Mouse (Mus musculus) lung, postnatal 4 days (tissue): ENCODE data around the gene Rnf19b.

Experiments
- DNase-seq, 2 experiments: peaks; one replicate each; pipeline ENCODE4 v3.0.0; 2021

Rnf19b gene

DNA sequence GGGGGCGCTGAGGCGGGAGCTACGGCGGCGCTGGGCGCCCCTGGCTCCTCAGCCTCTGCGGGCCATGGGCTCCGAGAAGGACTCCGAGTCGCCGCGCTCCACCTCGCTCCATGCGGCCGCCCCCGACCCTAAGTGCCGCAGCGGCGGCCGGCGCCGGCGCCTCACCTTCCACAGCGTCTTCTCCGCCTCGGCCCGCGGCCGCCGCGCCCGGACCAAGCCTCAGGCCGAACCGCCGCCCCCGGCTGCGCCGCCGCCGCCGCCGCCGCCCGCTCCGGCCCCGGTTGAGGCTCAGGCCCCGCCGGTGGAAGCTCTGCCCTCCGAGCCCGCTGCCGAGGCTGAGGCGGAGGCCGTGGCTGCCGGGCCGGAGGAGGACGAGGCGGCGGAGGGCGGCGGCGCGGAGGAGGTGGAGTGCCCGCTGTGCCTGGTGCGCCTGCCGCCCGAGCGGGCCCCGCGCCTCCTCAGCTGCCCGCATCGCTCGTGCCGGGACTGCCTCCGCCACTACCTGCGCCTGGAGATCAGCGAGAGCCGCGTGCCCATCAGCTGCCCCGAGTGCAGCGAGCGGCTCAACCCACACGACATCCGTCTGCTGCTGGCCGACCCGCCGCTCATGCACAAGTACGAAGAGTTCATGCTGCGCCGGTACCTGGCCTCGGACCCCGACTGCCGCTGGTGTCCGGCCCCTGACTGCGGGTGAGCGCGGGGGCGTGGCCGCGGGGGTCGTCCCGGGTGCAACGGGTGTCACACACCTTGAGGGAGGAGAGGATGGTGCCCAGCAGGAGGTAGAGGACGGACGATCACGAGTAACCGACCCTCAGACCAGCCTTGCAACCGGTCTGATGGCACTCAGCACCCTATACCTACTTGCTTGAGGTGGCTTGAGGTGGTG, at the start of gene Rnf19b:
Gene Rnf19b (plus strand): TSS at position 65 of the 886 bp plus-strand sequence.
- DNase-seq: peak; percentile 51 to 67

DNA sequence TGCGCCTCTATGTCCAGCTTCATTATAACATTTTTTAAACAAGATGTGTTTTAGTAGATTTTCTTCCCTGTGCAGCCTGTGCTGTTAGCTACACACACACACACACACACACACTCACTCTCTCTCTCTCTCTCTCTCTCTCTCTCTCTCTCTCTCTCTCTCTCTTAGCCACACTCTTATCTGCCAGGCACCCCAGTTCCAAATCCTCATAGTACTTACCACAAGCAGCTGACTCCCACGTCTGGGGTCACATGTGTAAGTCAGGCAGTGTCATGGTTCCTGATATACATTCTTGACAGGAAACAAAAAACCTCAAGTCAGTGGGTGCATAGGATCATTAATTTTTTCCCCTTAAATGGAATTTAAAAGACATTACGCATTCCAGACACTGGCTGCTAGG, 49.4 kb upstream of the Rnf19b start:
- no peak for DNase-seq

DNA sequence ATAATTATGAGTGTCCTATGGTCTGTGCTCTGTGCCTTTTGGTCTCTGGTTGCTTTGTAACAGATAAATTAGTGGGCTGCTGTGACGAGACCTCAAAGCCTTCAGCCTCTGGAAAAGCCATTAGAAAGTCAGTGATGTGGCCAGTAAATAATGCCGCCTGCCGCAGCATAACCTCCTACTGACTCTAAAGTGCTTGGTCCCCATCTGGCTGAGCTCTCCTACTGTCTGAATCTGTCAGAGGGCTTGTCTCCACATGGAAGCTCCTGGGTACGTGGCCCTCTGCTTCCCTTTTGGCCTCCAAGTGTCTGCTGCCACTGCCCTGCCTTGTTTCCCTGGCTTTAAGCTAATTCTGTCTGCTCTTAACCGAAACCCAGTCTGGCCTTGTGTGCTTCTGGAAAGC, 48.5 kb upstream of the Rnf19b start:
- no peak for DNase-seq

DNA sequence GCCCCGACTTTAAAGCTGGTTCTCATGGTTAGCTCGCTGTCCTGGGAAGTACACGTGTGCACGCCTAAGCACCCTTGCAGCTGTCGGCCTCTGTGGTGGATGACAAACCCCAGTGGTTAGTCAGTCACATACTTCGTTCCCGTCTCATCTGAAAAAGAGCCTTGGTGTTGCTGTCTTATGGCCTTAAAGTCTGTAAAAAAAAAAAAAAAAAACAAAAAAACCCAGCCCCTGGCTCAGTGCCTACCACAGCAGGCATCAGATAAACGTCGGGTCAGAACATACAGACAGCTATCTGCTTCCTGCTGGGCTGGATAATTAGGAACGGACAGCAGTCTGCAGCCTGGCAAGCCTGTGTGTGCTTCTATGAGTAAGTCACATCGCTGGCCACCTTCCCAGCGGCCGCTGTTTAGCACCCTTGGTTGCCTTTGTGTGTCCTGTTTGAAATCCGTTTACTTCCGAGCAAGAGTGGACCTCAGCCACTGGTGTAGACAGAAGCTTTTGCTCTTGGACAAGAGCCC, 46.4 kb upstream of the Rnf19b start:
- DNase-seq: peak; percentile 49 to 83

DNA sequence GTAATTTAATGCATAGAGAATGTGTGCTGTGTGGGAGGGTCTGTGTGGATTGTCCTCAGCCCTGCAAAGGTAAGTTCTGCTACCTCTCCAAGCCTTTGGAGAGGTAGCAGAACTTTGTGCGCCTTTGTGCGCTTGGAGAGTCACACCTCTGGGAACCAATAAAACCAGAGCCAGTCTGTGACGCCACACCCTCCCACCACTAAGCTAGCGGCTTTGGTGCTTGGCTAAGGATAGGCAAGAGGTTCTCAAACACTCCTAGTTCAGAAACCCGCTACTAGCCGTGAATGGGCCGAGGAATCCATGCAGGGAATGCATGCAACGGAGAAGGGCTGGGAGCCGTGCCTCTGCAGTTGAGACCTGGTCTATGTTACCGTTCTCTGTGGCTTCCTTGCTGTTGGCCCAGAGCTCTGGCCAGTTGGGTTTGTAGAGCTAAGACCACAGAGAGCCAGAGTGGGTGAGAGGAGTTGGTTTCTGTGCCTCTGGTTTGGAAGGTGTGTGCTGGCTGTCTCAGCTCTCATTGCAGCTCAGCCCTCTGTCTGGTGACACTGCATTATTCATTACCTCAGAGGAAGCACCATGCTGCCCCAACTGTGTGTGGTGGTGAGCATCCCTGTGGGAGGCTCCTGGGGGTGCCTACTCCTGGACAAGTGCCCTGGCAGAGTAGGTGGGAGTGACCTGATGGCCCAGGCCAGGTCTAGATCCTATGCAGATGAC, 44.8 kb upstream of the Rnf19b start:
- peak in 1 of 2 experiments; percentile 29 for DNase-seq

DNA sequence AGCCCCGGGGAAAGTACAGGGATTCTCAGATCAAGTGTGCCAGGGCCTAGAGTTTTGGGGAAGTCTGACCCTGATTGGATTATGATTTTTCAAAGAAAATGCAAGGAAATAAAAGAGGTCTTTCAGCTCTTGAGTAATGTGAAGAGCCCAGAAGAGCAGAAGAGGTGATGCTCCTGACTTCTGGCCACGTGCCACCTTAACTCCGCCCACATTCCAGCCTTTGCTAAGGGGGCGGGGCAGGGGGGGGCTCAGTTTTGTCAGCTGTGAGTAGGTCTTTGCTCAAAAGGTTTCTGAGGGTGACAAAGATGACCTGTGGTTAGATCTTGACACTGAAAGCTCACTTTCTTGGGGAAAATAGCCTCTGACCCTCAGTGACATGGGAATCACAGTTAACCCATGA, 41.7 kb upstream of the Rnf19b start:
- peak; percentile 50 to 53 for DNase-seq

DNA sequence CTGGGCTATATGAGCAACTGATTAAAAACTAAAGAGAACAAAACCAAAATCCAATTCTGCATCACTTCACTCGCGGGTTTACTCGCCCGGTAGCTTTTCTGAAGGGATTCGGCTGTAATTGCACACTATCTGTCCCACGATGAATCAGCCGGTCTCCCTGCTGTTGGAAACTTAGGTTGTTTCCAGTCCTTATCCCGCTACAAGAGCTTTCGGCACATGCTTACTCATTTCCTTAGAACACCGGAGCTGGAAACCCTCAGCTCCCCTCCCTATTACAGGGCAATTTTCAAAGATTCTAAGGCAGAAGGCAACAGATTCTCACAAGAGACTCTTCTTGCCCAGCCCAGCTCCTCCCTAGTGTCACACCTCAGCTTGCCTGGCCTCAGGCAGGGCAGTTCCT, 40.9 kb upstream of the Rnf19b start:
- no peak for DNase-seq

DNA sequence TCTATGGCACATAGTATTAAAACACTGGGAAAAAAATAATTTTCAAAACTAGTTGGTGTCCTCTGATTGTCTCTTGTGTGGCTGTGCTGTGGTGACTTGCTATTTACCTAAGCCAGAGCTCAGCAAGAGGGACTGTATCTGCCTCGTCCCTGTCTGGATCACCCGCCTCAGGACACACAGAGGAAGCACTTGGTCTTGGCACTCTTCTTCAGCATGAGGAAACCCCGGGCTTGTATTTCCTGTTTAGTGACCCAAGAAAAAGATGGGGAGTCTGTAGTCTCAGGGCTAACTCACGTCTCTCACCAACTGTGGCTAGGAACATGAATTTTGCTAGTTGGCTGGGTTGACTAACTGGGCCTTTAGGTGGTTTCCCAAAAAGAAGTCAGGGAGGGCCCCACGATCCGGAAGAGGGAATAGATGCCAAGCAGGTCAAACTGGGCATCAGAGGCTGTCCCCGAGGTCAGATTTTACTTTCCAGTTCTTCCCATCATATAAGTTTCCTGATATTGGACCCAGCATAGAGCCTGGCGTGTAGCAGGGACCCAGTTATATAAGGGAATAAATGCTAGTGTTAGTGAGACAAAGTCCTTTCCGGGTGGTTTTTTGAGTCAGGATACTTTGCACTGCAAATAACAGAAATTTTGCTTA, 39.2 kb upstream of the Rnf19b start:
- no peak for DNase-seq

DNA sequence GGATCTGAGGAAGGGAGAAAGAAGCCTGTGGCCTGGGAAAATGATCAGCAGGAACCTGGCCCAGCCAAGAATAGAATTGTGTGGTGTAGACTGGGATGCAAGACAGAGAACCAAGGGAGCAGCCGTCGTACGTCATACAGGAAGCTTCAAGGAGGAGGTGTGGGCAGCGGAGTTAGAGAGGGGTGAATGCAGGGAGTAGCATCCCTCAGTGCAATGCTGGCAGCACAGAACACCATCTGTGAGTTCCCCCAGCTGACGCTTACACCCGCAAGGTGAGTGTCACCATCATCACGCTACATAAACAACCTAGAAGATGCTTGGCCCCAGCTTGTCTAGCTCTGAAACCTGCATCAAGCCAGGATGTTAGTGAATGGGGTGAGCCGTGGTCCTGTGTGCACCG, 38.3 kb upstream of the Rnf19b start:
- DNase-seq: no peak

DNA sequence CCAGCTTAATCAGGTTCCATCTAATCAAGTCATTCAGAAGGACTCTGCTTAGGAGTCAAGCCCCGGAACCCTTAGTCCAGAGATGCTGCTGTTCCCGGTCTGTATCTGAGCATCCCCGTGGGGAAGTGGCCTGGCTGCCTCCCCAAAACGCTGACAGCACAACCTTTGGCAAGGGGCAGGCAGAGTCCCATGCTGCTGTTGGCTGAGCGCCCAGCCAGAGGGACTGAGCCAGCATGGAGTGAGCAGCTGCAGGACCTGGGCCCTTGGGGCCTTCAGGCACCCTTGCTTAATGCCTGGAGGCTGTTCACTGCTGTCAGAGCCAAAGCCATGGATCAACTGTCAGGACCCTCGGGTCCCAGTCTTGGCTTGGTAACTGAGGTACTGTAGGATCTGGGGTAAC, 37.6 kb upstream of the Rnf19b start:
- peak; percentile 82 to 92 for DNase-seq

DNA sequence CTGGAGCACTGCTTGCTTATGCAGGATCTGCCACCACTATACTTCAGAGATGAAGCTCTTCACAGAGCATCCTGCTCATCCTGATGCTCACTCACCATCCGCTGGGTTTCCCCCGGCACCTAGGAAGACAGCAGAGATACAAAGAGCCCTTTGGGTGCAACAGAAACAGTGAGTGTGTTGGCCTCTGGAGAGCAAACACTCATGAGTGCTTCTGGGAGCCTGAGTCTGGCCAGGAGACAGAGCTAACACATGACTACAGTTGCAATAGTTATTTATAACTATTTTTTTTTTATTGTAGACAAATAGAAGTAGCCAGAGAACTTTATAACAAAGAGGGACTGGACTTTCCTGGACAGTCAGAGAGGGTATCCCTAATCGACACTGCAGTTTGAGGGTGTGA, 36.6 kb upstream of the Rnf19b start:
- peak in 1 of 2 experiments; percentile 46 for DNase-seq

DNA sequence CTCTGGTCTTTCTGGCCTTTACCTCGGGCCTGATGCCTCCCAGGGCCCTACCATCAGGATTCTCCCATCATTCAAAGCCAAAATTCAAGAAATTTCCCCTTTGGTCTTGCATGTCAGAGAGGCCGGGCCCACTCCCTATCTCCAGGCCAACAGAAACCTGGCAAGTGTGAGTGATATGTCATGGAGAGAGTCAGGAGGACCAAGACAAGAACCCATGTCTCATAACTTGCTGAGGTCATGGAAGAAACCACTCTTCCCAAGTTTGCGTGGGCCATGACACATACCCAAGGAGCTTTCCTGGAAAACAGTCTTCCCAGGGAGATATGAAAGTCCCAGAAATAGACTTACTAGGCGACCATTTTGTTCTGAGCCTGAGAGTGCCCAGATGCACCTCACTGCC, 36.2 kb upstream of the Rnf19b start:
- no peak for DNase-seq

DNA sequence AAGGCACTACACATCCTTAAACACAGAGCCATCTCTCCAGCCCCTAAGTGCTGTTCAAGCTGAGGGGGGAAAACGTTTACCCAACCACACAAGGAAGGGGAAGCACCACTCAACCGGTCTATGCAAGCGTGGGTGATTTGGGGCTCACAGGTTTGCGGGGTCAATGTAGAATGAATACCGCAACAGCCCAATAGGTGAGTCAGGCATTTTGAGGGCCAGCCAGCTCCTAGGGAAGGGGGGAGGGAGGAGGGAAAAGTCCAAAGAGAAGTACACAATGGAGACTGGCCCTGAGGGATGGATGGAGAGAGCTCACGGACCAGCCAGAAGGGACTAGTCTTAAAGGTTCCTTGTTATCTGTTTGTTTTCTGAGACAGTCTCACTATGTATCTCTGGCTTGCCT, 34.2 kb upstream of the Rnf19b start:
- no peak for DNase-seq

DNA sequence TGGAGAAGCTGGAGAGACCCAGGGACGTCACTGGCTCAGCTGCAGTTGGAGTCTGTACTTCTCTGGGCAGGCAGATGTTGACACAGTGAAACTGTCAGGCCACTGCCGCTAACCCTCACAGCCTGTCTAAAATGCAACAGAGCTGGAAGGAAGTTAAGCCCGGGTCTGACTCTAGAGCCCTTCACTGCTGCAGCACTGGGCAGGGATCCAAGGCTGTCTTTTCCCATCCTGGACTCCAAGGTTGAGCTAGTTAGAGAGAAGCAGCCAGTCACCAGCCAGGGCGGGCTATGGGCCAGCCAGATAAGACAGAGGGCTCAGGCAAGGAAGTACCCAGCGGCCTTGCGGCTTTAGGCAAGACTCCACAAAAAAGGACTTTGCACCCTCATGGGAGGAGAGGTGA, 33.3 kb upstream of the Rnf19b start:
- DNase-seq: peak; percentile 74 to 84

DNA sequence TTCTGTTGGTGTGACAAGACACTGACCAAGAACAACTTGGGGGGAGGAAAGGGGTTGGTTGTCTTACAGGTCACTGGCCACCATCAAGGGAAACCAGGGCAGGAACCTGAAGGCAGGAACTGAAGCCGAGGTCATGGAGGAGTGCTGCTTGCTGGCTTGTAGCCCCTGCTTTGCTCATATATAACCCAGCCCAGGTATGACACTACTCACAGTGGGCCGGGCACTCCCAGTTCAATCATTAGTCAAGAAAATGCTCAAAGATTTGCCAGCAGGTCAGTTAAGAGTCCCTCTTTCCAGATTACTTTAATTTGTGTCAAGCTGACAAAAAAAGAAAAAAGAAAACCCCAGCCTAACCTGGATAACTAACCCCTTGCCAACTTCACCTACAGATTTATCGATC, 32.4 kb upstream of the Rnf19b start:
- no peak for DNase-seq

DNA sequence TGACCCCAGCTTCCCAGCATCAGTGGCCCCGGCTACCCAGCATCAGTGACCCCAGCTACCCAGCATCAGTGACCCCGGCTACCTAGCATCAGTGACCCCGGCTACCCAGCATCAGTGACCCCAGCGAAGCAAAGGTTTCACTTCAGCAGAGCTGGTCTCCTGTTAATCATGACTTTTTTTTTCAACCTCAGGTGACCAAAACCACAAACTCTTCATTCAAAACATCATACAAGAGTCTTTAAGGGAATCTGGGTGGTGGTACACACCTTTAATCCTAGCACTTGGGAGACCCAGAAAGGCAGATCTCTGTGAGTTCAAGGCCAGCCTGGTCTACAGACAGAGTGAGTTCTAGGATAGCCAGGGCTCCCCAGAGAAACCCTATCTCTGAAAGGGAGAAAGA, 27.3 kb upstream of the Rnf19b start:
- DNase-seq: no peak

DNA sequence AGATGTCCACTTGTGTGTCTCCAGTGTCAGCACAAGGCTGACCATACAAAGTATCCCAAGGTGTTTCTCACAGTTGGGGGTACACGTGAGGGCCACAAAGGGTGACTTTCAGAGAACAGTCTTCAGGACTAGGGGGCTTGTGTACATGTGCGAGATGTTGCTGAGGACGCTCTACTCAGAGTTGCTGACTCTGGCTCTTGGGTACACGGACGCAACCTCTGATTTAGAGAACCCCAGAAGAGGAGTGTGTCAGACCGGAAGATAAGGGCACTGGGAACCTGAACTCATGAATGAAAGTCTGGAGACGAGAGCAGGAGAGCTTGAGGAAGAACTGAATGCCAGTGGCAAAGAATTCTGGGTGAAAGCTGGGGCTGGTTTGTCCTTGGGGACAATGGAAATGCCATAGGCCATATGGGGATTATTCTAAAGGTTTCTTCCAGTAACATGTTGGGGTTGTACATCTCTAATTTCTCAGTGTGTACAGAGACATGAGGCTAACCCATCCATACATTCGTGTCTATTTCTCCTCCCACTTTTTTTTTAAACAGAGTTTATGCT, 26.6 kb upstream of the Rnf19b start:
- no peak for DNase-seq

DNA sequence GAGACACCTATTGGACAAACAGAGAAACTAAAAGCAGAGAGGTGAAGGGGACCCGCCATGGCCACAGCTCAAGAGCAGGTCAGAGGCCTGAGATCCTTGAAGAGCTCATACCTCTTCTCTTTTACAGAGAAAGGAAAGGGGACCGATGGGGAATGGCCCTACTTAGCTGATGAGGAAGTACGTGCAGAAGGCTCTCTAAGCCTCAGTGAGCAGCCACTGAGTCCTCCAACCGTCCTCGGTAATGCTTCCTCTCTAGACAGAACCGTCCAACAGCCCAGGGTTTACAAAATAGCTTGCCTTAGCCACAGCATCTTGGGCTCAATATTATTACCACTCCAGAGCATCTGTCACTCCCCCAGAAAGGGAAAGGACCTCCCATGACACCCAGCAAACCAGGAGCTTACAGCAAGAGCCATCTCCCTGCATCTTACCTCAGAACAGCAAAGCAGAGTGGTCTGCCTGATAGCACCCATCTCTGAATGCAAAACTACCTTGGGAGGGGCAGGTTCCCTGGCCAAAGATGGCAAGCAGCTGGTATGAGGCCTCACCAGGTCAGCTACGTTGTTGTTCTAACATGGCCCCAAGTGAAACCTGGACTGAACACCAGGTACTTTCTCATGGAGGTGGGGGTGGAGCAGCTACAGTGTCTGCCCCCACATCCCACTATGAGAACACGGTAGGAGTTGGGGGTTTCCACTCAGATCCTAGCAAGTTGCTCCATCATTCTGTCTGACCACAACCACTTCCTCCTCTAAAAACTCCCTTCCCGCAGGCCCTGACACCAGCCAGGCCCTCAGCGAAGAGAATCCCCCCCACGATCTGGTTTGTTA, 25.7 kb upstream of the Rnf19b start:
- peak in 1 of 2 experiments; percentile 28 for DNase-seq

DNA sequence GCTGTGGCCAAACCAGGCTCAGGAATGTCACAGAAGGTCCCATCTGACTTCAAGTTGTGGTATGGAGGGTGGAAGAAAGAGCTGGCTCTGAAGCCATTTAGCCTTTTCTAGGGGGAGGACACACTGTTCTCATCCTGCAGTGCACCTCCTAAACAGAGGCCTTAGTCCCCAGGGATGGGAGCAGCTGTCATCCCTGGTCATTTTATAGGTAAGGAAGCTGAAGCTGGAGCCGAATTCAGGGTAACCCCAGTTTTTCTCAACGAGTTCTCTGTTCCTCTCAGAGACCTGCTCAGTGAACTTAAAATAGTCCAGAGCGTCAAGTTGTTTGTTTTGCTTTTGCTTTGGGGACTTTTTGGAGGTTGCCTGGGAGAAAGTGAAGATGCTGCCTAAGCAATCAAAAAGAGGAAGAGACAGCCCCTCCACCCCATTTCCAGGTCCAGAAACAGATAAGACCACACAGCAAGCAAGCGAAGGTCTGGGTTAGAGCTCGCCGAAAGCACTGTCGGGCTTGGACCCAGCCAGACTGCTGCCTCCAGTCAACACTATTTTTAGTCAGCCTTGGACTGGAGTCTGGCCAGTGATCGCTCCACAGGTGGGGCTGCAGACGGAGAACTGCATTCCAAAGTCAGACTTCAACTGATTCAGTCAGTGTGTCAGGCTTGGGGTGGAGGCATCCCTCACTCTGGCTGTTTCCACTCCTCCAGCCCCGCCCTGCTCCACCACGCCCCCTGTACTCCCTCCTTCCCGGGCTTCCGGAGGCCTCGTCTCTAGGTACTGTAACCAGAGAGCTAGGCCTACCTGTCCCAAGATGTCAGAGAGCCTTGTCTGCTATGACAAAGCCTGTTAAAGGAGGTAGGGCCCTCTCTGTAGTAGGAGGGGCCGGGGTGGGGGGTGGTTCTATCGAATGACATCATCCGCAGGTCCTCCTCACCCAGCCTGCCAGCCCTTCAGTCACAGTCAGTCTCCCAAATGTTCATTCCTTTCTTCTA, 24.8 kb upstream of the Rnf19b start:
- DNase-seq: peak; percentile 83 to 88

DNA sequence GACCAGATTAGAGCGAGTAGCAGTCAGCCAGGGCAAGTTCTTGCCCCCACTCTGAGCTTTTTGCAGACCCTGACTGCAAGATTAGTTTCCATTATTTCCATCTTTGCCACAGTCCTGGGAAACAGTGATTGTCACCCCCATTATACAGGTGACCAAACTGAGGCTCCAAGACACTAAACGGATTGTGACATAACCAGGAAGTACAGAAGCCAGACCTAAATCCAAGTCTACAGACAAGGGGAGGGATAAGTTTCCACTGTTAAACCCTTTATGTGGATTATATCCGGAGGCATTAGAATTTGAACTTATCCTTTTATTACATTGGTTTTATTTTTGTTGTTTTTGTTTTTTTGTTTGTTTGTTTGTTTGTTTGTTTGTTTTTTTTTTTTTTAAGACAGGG, 23.8 kb upstream of the Rnf19b start:
- DNase-seq: no peak
